Mouse (Mus musculus): ENCODE measurements around the gene Naxd.
"Not testable (repeated sequence)": the region's sequence is repeated elsewhere in the genome, so short reads cannot be mapped to it uniquely, and the experiment has no call there.

Naxd gene

GRCm38 (mm10) chr8:11473072-11473471 lies 24.2 kb upstream of the Naxd start:
- no peak for DNase-seq (ENCODE audit: low spot score)

- no peak for DNase-seq (ENCODE audit: low spot score)
These were observed 21.9 kb upstream of the Naxd start for GRCm38 (mm10) chr8:11475397-11475796.

GRCm38 (mm10) chr8:11475876-11476275 lies 21.4 kb upstream of the Naxd start:
- DNase-seq (ENCODE audit: low spot score), result no peak

GRCm38 (mm10) chr8:11476338-11477177 lies 20.7 kb upstream of the Naxd start:
- DNase-seq (ENCODE audit: low spot score), result no peak

- no peak for DNase-seq (ENCODE audit: low spot score)
These were observed 20.1 kb upstream of the Naxd start for GRCm38 (mm10) chr8:11477178-11477553.

- peak; percentile 39 for DNase-seq (ENCODE audit: low spot score)
These were observed 19.2 kb upstream of the Naxd start, which contains the start of gene Rab20 for GRCm38 (mm10) chr8:11477811-11478761. Gene Rab20 (minus strand): TSS chr8:11478710.

GRCm38 (mm10) chr8:11478807-11479527 lies 18.3 kb upstream of the Naxd start:
- no peak for DNase-seq (ENCODE audit: low spot score)

GRCm38 (mm10) chr8:11479591-11479990 lies 17.7 kb upstream of the Naxd start:
- DNase-seq (ENCODE audit: low spot score), result no peak

- DNase-seq (ENCODE audit: low spot score), result no peak
These were observed 15.4 kb upstream of the Naxd start for GRCm38 (mm10) chr8:11481876-11482275.

- DNase-seq (ENCODE audit: low spot score), result no peak
These were observed 14.8 kb upstream of the Naxd start for GRCm38 (mm10) chr8:11482537-11482936.

GRCm38 (mm10) chr8:11486142-11486541 lies 11.2 kb upstream of the Naxd start:
- peak; percentile 46 for DNase-seq (ENCODE audit: low spot score)

GRCm38 (mm10) chr8:11487229-11487628 lies 10.1 kb upstream of the Naxd start:
- no peak for DNase-seq (ENCODE audit: low spot score)

- not testable (repeated sequence) for DNase-seq (ENCODE audit: low spot score)
These were observed 5.0 kb upstream of the Naxd start for GRCm38 (mm10) chr8:11492340-11492739.

GRCm38 (mm10) chr8:11498281-11498680 lies 975 bp downstream of the Naxd start:
- no peak for DNase-seq (ENCODE audit: low spot score)

GRCm38 (mm10) chr8:11498786-11499485 lies 1.6 kb downstream of the Naxd start:
- no peak for DNase-seq (ENCODE audit: low spot score)

- DNase-seq (ENCODE audit: low spot score), result peak; percentile 21
These were observed 6.3 kb downstream of the Naxd start for GRCm38 (mm10) chr8:11503476-11504232.

GRCm38 (mm10) chr8:11506074-11506473 lies 8.8 kb downstream of the Naxd start:
- DNase-seq (ENCODE audit: low spot score), result no peak

- peak; percentile 60 for DNase-seq (ENCODE audit: low spot score)
These were observed 9.5 kb downstream of the Naxd start for GRCm38 (mm10) chr8:11506802-11507201.

- no peak for DNase-seq (ENCODE audit: low spot score)
These were observed 11.6 kb downstream of the Naxd start for GRCm38 (mm10) chr8:11508880-11509279.

- DNase-seq (ENCODE audit: low spot score), result peak; percentile 74
These were observed 13.7 kb downstream of the Naxd start for GRCm38 (mm10) chr8:11510971-11511370.

GRCm38 (mm10) chr8:11512711-11513110 lies 15.4 kb downstream of the Naxd start:
- DNase-seq (ENCODE audit: low spot score), result no peak

Data from MN1 (cell line).